Mouse (Mus musculus): ENCODE data around the gene E4f1.

The E4f1 gene

DNA sequence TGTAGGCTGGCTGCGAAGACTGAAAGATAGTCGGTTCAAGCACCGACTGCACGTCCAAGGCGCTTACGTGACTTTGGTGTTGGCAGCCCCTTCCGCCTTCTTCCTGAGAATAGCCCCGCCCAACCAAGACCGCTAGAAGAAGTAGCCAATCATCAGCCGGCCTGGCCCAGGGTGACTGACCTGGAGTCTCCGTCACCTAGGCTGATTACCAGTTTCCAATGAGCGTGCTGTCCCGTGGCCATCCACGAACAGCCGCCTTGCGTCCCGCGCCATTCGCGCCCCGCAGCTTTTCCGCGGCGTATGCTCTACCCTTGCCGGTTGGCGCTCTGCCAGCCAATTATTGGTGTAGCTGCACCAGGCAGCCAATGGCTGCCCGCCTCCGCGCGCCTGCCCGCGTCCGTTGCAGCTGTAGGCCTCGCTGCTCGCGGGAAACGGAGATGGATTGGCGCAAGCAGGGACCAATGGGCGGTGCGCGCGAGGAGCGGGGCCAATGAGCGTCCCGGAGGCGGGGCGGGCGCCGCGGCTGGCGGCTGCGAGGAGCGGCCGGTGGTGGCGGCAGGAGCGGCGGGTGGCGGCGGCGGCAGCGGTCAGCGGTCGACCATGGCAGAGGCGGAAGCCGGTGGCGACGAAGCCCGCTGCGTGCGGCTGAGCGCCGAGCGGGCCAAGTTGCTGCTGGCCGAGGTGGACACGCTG, at the start of gene E4f1, which contains the start of gene Pgp:
E4f1 (minus strand) TSS at position 404 of the 693 bp plus-strand sequence.
Pgp (plus strand) TSS at position 483 of the 693 bp plus-strand sequence.
- peak; percentile 97 to 98 for DNase-seq (ENCODE audit: low spot score in 2 of 2)

DNA sequence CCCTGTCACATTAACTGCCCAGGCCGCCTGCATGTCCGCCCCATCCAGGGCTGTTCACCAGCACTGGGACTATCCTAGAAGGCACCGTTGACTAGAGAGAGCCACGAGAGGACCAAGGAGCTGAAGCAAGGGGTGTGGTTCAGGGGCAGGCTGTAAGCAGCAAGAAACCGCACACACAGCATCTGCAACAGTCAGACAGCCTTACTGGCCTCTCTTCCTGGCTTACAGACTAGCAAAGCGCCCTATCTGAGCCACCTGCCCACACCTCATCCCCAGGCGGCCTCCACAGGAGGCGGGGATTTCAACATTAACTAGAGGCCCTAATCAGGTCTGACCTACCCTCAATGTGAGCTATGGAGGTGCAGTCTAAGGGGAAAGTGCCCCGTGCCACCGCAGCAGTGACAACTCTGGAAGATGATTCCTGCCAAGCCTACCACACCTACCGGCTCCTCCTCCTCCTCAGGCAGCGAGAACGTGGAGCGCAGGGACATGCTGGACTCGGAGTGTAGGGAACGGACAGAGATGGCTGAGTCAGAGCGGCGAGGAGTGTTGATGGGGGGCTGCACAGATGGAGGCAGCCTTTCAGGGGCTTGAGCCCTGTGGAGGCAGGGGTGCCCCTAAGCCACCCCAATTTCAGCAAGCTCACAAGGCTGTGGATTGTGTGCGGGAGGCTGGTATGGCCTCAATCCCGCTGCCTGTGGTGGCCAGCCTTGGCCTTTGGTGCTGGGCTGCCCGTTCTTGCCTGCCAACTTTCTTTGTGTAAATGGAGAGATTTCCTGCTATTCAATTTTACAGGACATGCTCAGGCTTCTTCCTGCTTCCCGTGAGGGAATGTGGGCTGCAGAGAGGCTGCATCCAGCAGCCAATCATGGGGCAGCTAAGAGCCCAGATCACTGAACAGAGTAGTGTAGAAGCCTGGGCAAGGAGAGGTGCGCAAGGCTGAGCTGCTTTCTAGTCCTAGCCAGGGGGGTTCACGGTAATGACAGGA, 44.5 kb upstream of the E4f1 start:
- no peak for DNase-seq (ENCODE audit: low spot score in 2 of 2)

DNA sequence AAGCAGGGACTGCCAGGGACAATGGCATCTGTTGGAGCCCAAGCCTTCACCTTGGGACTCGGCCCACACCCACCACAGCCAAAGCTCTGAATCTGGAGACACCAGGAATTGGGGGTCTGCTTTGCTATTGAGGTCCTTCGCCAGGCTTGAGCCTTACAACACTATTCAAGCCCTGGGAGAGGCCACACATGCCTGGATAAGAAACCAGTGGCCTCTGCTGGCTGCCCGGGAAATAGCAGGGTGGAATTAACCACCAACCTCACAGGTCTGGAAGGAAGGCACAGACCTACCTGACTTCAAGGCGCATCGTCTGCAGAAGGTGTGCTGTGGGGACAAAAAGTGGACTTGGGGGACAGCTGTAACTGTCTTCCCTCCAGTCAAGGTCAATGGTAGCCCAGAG, 43.5 kb upstream of the E4f1 start:
- DNase-seq (ENCODE audit: low spot score in 2 of 2), result peak in 1 of 2 experiments; percentile 36

DNA sequence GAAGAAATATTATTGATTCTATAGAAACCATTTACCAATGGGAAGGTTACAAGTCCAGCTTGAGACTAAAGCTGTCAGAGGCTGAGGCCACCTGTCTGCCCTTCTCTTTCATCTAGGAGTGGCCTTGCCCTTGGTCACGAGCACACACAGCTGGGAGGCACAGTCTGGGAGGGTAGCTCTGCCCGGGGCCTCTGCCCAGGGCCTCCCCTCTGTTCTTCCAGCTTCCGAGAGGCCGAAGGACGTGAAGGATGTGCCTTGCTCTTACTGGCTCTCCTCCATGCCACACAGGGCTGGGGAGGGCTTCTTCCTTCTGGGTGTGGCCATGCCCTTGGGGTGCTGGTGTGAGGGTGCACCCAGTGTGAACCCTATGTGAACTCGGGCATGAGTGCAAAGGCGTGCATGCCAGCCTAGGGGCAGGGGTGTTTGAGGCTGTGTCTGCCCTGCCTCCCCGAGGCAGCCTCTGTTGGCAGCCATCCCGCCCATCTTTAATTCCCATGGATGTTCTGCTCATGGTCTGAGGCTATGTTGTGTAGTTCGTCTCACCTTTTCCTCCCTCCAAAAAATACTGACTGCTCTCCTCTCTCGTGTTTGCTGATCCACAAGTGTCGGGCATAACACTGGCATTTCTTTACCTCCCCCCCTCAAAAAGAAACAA, 37.8 kb upstream of the E4f1 start:
- DNase-seq (ENCODE audit: low spot score in 2 of 2), result no peak

DNA sequence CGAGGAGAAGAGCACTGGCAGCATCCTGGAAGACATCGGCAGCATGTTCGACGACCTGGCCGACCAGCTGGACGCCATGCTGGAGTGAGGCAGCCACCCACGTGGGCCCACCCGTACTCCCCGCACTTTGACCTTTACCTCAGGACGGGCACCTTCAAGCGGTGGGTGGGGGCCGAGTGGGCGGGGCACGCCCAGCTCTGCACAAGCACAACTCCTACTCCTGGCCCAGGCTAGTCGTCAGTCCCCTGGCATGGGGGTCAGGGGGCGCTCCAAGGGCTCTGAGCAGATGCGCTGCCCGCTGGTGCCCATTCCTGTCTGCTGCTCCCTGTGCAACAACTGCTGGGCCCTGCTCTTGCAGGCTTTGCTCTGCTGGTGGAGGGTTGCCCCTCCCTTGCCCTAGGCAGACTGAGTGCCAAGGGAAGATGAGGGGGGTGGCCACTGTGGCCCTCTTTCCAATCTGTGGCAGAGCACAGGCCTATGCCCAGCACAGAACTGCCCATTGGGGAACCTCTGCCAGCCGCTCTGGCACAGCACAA, 37.1 kb upstream of the E4f1 start:
- DNase-seq (ENCODE audit: low spot score in 2 of 2), result no peak

DNA sequence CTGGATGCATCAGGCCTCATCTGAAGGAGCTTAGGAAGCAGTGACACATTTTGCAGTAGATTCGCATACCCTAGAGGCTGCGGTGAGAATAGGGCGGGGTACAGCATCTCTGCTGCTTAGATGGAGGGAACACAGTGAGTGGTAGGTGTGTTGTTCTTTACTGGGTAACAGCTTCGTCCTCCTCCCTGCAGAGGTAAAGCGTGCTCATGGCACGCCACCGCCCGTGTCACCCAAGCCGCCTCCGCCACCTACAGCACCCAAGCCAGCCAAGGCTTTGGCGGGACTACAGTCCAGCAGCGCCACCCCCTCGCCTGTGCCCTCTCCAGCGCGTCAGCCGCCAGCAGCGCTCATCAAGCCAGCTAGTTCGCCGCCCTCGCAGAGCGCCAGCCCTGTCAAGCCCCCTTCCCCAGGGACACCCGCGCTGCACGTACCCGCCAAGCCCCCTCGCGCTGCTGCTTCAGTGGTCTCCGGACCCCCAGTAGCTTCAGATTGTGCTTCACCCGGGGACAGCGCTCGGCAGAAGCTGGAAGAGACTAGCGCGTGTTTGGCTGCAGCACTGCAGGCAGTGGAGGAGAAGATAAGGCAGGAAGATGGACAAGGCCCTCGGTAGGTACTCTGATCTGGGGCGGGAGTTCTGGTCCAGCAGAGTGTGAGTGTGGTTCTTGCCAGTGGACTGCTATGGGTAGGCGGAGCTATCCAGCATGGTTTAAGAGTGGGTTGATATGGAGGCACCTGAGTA, 36.4 kb upstream of the E4f1 start:
- DNase-seq (ENCODE audit: low spot score in 2 of 2), result no peak

DNA sequence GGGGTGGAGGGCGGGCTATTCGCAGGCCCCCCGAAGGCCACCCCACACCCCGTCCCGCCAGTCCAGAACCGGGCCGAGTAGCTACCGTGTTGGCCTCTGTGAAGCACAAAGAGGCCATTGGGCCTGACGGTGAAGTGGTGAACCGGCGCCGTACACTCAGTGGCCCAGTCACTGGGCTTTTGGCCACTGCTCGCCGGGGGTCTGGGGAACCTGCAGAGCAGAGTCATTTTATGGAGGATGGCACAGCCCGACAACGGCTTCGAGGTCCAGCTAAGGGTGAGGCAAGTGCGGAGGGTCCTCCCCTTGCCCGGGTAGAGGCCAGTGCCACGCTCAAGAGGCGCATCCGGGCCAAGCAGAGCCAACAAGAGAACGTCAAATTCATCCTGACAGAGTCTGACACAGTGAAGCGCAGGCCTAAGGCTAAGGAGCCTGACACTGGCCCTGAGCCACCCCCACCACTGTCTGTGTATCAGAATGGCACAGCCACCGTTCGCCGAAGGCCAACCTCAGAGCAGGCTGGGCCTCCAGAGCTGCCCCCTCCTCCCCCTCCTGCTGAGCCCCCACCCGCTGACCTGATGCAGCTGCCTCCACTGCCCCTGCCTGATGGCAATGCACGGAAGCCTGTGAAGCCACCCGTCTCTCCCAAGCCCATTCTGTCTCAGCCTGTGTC, 35.3 kb upstream of the E4f1 start:
- no peak for DNase-seq (ENCODE audit: low spot score in 2 of 2)

DNA sequence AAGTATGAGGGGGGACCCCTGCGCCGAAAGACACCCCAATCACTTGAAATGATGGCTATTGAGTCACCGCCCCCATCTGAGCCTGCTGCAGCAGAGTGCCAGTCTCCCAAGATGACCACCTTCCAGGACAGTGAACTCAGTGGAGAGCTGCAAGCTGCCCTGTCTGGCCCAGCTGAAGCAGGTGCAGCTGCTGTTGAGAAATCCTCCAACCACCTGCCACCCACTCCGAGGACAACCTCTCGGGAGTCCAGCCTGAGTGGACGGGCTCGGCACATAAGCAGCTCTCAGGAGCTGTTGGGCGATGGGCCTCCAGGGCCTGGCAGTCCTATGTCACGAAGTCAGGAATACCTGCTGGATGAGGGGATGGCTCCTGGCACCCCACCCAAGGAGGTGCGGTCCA, 34.0 kb upstream of the E4f1 start:
- no peak for DNase-seq (ENCODE audit: low spot score in 2 of 2)

DNA sequence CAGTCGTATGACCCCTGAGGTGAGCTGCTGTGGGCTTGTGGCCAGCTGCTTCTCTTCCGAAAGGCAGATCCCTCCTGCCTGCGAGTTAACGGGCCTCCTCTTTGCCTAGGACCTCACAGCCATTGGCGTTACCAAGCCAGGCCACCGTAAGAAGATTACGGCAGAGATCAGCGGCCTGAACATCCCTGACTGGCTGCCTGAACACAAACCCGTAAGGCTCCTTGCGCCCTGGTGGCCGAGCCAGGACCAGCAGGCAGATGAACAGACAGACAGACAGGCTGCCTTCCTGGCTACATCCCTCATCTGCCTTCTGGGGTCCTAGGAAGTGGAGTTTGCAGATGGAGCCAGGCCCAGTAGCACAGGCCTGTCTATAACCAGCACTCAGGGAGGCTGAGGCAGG, 32.1 kb upstream of the E4f1 start:
- no peak for DNase-seq (ENCODE audit: low spot score in 2 of 2)

DNA sequence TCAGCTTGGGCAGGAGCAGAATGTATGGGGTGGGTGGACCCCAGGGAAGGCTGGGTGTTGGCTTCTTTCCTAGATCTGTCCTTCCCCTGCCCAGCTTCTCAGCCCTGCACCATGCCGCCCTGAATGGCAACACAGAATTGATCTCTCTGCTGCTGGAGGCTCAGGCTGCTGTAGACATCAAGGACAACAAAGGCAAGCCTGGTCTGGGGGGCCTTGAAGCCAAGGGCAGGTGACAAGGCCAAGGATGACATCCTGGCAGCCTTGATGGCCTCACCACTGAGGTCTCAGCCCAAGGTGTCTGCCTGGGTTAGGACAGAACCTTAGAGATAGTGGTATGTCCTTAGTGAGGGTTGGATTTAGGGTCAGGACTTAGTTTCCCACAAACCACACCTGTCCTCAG, 25.9 kb upstream of the E4f1 start:
- no peak for DNase-seq (ENCODE audit: low spot score in 2 of 2)

DNA sequence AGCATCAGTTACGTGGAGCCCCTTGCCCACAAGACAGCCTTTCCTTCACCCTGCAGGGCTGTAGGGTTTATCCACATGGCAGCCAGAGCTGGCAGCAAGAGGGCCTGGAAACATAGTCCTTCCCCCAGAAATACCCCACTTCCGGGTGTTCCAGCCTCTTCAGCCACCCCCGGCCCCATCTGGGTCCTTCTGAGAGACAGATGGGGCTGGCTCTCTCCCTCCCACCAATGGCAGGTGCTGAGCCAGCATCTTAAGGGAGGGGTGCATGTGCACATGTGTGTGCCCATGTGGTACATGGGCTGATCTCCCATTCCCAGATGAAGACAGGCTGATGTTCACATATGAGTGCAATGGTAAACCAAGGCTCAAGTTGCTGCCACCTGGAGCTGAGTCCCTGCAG, 25.3 kb upstream of the E4f1 start:
- no peak for DNase-seq (ENCODE audit: low spot score in 2 of 2)

DNA sequence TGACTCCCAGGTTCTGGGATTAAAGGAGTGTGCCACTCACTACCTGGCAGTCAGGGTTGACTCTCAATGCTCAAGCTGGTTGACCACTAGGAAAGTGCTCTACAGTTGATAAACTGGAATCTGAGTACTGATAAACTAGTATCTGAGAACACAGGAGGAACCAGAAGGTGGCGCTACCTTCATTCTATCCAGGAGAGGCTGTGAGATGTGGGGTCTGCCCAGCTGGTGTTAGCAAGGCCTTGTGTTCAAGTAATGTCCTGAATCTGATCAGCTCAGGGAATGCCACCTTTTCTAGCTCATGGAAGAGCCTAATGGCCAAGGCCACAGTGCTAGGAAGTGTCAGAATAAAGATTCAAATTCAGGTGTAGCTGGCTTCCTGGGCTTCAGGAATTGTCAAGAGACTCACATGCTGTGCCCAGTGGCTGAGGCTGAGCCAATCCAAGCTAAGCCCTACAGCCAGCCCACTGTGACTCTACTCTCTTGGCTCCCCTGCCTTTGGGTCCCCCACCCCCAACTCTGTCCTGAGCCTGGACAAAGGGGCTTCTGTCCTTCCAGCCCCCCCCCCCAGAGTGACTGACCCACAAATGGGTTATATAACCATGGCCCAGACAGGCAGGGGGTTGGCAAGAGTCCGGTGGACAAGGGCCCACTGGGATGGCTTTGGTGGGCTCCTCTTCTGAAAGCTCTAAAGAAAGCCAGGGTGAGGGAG, 24.7 kb upstream of the E4f1 start:
- no peak for DNase-seq (ENCODE audit: low spot score in 2 of 2)

DNA sequence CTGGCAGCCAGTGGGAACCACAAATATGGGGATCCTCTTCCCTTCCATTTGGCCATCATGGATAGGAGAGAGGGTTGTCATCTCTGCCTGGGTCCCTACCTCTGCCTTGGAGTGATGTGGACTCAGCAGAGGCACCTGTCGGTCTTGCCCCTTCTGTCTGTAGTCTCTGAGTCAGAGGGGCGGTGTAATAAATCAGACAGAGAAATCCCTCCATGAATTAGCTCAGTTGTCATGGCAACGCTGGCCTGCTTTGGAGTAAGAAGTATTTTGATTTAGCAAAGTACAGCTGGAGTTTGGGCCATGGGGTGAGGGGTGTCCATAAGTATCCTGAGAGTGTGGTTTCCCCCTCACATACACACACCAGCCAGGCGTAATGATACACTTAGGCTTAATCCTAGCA, 20.3 kb upstream of the E4f1 start:
- no peak for DNase-seq (ENCODE audit: low spot score in 2 of 2)

DNA sequence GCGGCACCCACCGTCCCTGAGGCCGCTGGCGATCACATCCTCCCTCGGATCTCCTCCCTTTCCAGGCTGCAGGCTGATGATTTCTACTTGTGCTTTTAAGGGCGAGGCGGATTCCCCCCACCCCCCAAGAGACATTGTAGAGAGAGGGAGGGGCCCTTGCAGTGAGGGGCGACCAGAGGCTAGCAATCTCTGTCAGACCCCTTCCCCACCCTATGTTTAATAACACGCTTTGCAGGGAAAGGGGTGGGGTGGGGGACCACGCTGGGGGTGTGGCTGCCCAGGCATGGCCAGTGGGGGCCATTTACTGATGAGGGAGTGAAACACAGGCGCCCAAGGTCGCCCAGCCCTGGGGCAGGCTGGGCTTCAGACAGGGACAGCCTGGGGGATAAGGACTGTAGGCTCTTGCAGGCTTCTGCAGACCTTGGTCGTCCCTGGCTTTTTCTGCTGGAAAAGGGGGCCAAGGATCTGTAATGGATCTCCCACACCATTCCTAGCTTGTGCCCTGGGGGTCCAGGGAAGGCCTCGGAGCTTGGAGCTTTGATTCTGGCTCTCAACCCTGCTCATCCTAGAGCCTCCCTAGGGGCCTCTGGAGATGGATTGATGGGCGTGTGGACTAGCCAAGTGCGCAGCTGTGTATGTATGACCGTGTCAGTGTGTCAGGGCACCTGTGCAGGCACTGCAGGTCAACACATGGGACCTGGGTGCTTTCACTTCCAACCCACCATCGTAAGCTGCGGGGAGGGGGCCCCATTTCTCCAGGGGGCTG, 19.3 kb upstream of the E4f1 start:
- no peak for DNase-seq (ENCODE audit: low spot score in 2 of 2)

DNA sequence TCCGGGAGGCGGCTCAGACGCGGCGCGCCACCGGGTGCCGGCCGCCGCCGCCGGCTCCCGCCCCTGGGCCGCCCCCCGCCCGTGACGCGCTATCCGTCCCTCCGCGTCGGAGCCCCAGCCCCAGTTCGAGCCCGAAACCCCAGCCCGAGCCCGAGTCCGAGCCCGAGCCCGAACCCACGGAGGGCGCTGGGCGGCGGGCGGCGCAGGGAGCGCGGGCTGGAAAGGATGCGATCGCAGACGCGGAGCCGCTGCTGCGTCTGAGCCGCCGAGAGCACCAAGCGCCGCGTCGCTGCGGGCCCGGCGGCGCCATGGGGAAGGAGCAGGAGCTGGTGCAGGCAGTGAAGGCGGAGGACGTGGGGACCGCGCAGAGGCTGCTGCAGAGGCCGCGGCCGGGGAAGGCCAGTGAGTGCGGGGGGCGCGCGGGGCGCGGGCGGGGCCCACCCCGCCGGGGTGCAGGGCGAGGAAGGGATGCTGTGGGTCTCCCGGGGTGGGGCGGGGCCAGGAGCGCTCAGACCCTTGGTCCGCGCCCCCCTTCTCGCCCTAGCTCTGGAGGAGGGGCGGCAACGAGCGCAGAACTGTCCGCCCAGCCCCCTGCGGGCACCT, 18.6 kb upstream of the E4f1 start:
- peak in 1 of 2 experiments; percentile 20 for DNase-seq (ENCODE audit: low spot score in 2 of 2)

DNA sequence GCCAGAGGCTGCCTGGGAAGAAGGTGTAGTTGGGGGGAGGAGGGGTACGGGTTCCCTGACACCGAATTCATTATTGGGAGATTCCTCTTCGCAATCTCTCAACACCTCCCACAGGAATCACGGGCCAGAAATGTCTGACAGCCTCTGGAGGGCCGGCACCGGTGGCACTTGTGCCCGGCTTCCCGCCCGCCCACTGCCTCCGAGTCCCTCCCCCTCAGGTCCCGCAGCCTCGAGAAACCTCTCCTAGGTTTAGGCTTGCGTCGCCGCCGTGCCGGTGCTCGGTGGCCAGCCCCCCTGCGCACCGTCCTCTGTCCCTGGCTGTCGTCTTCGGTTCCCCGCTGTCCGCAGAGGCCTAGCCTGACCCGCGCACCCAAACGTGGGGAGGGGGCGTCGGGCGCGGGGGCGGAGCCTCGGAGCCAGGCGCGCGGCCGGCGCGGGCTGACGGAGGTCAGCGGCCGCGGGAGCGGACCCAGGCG, 18.1 kb upstream of the E4f1 start, which contains the start of gene Caskin1:
Caskin1 (plus strand) TSS at position 416 of the 476 bp plus-strand sequence.
- DNase-seq (ENCODE audit: low spot score in 2 of 2), result peak in 1 of 2 experiments; percentile 20

DNA sequence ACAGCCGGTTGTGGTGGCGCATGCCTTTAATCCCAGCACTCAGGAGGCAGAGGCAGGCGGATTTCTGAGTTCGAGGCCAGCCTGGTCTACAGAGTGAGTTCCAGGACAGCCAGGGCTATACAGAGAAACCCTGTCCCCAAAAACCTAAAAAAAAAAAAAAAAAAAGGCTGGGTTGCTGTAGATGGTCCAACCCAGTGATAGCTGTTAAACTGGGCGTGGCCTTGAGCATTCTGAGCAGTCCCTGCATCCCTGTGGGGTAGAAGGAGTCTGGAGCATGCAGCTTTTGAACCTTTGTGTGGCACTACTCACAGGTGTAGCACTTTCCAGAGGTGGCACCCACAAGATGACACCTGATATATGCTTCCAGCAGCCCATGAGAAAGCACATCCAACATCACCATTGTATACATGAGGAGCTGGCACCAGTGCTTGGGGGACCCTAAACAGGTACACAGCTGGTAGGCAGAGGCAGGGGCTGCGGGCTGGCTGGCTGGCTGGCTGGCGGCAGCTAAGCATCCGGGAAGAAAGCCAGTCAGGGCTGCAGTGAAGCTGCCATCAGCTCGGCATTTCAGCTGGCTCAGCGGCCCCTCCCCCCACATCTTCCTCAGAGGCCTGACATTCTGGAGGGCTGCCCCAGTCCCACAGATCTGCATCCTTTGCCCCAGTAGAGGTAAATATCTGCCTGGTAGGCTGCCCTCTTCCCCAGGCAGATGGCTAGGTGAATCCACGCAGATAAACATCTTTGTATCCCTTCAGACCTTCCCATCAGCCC, 15.2 kb upstream of the E4f1 start:
- no peak for DNase-seq (ENCODE audit: low spot score in 2 of 2)

DNA sequence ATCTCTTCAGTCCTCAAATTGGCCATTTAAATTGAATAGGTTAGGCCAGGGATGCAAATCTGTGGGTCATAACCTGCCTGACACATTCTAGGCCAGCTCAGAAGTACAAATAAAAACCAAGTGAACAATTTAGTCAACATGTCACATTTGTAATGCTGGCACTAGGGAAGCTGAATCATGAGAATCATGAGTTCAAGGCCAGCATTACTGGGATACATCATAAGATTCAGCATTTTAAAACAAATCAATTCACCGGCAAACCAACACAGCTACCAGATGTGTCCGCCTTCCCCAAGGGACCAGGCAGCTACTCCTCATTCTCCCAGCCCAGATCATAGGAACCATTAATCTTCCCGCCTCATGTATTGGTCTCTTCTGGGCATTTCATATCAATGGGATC, 13.4 kb upstream of the E4f1 start:
- DNase-seq (ENCODE audit: low spot score in 2 of 2), result no peak
